Mouse (Mus musculus): Measurements from ENCODE around the gene March2.

March2 gene

GRCm38 (mm10) chr17:33637038-33637437, 81.4 kb downstream of the March2 start:
- peak; percentile 66 for DNase-seq (ENCODE audit: low spot score)
